Mouse (Mus musculus): ENCODE data around the gene Hoxa6.

DNA sequence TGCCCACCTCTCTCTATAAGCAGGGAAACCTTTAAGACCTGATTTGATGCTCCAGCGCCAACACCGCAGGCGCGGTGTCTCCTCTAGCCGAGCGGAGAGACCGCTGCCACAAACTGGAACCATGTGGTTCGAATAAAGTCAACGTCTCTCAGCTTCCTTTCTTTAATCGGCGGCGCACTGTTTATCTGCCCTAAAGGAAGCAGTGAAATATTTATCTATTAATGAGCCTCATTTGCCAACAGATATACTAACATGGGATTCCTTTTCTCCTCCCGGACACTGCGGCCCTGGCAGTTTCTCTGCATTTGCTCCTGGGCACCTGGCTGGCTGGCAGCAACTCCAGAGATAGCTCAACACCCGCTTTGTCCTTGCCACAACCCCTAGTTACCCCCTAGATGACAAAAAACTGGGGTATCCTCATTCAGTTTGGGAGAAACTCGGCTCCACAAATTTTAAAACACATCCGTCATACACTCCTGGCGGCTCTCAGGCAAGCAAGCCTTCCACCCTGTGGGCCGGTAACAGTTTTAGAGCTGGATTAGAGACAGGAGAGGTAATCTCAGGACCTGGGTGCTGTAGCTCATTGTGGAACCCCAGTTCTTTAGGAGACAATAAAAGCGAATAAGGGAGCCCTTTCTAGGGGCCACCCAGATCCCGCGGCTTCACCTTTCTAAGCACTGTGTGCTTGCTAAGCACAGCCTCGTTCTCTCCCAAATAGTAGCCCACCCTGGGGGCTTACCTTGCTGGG, 9.5 kb upstream of the Hoxa6 start:
- TF ChIP-seq POLR2A (IDR thresholded peaks at IDR 0.05; ENCODE audit: low read depth, low read length) (no peak), CTCF (IDR thresholded peaks at IDR 0.05; ENCODE audit: extremely low read depth, insufficient read length, insufficient replicate concordance, low read depth, low read length) (no peak)
